Mouse (Mus musculus) brain, embryonic 14.5 days (tissue): ENCODE data around the gene Strn3.

Experiments
- CTCF ChIP-seq: fragments of 200-500 bp; IDR thresholded peaks from 2 replicates; pipeline ENCODE4 v1.5.1; 2012; ENCODE audit warnings: inconsistent platforms, mild to moderate bottlenecking, moderate library complexity, borderline replicate concordance; ENCODE audit not compliant: insufficient read depth, insufficient read length; ENCODE audit errors: extremely low read depth
- POLR2A ChIP-seq: fragments of 200-500 bp; IDR thresholded peaks from 2 replicates; pipeline ENCODE4 v1.6.1; 2012; ENCODE audit warnings: mild to moderate bottlenecking, inconsistent platforms, borderline replicate concordance; ENCODE audit not compliant: poor library complexity, insufficient read depth, insufficient read length, severe bottlenecking; ENCODE audit errors: extremely low read depth

- no peak for TF ChIP-seq CTCF
- no peak for TF ChIP-seq POLR2A
Measured at GRCm38 (mm10) chr12:51736807-51737206, 45.1 kb upstream of the Strn3 start.
